Mouse (Mus musculus): ENCODE results near the gene Scgb1b12.
"Not testable (repeated sequence)": the region's sequence is repeated elsewhere in the genome, so short reads cannot be mapped to it uniquely, and the experiment has no call there.

Gene Scgb1b12

DNA sequence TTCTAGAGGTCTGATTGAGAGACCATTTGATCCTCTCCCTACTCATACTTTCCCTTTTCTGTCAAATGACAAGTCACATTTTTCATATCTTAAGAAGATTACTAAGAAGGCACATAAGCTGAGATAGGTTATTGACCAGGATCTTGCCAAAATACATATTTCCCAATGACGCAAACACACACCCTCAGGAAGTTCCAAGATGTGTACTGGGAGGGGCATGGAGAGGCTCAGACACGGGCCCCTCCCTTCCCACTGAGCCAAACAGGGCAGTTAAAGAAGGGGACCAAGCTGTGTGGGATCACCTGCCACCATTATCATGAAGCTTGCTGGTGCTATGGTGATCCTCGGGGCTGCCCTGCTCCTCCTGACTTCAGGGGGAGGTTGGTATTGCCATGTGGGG lies at the start of gene Scgb1b12:
Gene Scgb1b12 (plus strand): TSS at position 301 of the 400 bp plus-strand sequence.
- not testable (repeated sequence) for DNase-seq

DNA sequence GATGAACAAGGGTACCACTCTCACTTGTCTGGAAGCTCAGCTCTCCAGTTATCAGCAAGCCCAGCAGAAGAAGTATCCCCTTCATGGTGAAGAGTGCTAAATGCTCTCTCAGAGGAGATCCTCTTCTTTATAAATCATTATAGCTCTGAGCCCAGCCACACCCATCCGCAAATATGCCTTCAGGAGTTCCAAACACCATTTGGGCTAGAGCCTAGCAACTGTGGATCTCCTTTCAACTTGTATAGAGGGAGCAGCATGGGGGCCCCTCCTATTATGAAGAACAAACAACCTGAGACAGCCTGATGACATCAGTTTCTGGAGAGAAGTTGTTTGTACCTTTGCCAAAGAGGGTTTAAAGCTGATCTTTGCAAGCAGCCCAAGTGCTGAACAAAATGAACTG lies 6.8 kb upstream of the Scgb1b12 start, which contains the start of gene Scgb2b12:
Gene Scgb2b12 (minus strand): TSS at position 101 of the 400 bp plus-strand sequence.
- DNase-seq, result not testable (repeated sequence)
